Mouse (Mus musculus): ENCODE measurements at regions not wholly inside any gene's neighbourhood (a gene's known extent, or its start where the extent isn't known, plus 50 kb on each side); places are given as distances from the start of the nearest gene placed in this dataset.

DNA sequence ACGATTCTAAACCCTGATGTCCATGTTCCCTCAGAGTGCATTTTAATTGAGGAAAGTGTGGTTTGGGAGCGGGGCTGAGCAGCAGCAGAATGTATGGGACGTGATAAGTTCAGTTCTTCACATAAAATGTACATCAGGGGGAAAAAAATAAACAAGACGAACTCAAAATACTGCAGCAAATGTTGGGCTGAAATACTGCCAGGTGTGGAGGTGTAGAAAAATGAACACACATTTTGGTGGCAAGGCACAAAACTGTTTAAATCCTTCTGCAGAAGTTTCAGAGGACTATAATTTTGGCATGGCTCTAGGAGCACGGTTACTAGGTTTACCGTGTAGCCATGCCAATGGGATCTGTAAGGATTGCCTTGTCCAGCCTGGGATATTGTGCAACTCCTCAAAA, 81.3 kb upstream of the Rfx3 start:
- H3K4me2 ChIP-seq (ENCODE audit: low read depth) = no peak overlapping the region
- no peak overlapping the region for H3K4me3 ChIP-seq
- no peaks in the 10 kb centered on the region for H3K27me3 ChIP-seq (ENCODE audit: control insufficient read depth, insufficient read depth, insufficient read length)
- TF ChIP-seq USF1 (IDR thresholded peaks at IDR 0.05; ENCODE audit: low read depth) = no peak
- no peak for TF ChIP-seq E2F4 (IDR thresholded peaks at IDR 0.05; ENCODE audit: insufficient read depth)
- TF ChIP-seq SRF (IDR thresholded peaks at IDR 0.05; ENCODE audit: control insufficient read depth, insufficient read length, low read depth) = no peak
- TF ChIP-seq CEBPB (IDR thresholded peaks at IDR 0.05; ENCODE audit: insufficient read depth, poor library complexity, severe bottlenecking) = no peak
- no peak for TF ChIP-seq TCF12 (IDR thresholded peaks at IDR 0.05; ENCODE audit: insufficient read depth, poor library complexity, severe bottlenecking)
- TF ChIP-seq MYOG (IDR thresholded peaks at IDR 0.05; ENCODE audit: control insufficient read depth in 1 of 3, insufficient read depth in 1 of 3, insufficient read length in 2 of 3, low read depth in 2 of 3) = no peak
- no peak for TF ChIP-seq REST (IDR thresholded peaks at IDR 0.05; ENCODE audit: insufficient read depth, insufficient read length)
- TF ChIP-seq MYOD1 (IDR thresholded peaks at IDR 0.05; ENCODE audit: control insufficient read depth in 1 of 3, insufficient read length in 2 of 3, low read depth in 2 of 3) = no peak
- no peak for TF ChIP-seq POLR2AphosphoS2 (IDR thresholded peaks at IDR 0.05; ENCODE audit: insufficient read length, low read depth)
- TF ChIP-seq TCF3 (IDR thresholded peaks at IDR 0.05; ENCODE audit: insufficient read length, low read depth) = no peak
- TF ChIP-seq POLR2A (IDR thresholded peaks at IDR 0.05; ENCODE audit: insufficient read length, low read depth) = no peak
- no peak for TF ChIP-seq MAX (IDR thresholded peaks at IDR 0.05; ENCODE audit: low read depth)
- H3K36me3 ChIP-seq (ENCODE audit: control insufficient read depth, insufficient read depth) = no peaks in the 10 kb centered on the region
- H3K79me2 ChIP-seq (ENCODE audit: control insufficient read depth, insufficient read depth) = no peaks in the 10 kb centered on the region
- no peak overlapping the region for H3ac ChIP-seq (ENCODE audit: control insufficient read depth, insufficient read length)

GRCm38 (mm10) chr19:28087607-28088546, 76.9 kb upstream of the Rfx3 start:
- Histone ChIP-seq H3K79me2 (ENCODE audit: control insufficient read depth, insufficient read depth) (no peaks in the 10 kb centered on the region), H3ac (ENCODE audit: control insufficient read depth, insufficient read length) (no peak overlapping the region), H3K36me3 (ENCODE audit: control insufficient read depth, insufficient read depth) (no peaks in the 10 kb centered on the region), H3K4me2 (ENCODE audit: low read depth) (no peak overlapping the region), H3K27me3 (ENCODE audit: control insufficient read depth, insufficient read depth, insufficient read length) (no peaks in the 10 kb centered on the region), H3K4me3 (no peak overlapping the region)
- no peak for TF ChIP-seq POLR2A (IDR thresholded peaks at IDR 0.05; ENCODE audit: insufficient read length, low read depth)
- no peak for TF ChIP-seq TCF12 (IDR thresholded peaks at IDR 0.05; ENCODE audit: insufficient read depth, poor library complexity, severe bottlenecking)
- no peak for TF ChIP-seq E2F4 (IDR thresholded peaks at IDR 0.05; ENCODE audit: insufficient read depth)
- no peak for TF ChIP-seq USF1 (IDR thresholded peaks at IDR 0.05; ENCODE audit: low read depth)
- no peak for TF ChIP-seq TCF3 (IDR thresholded peaks at IDR 0.05; ENCODE audit: insufficient read length, low read depth)
- TF ChIP-seq REST (IDR thresholded peaks at IDR 0.05; ENCODE audit: insufficient read depth, insufficient read length) = no peak
- TF ChIP-seq CEBPB (IDR thresholded peaks at IDR 0.05; ENCODE audit: insufficient read depth, poor library complexity, severe bottlenecking) = no peak
- TF ChIP-seq SRF (IDR thresholded peaks at IDR 0.05; ENCODE audit: control insufficient read depth, insufficient read length, low read depth) = no peak
- TF ChIP-seq MYOG (IDR thresholded peaks at IDR 0.05; ENCODE audit: control insufficient read depth in 1 of 3, insufficient read depth in 1 of 3, insufficient read length in 2 of 3, low read depth in 2 of 3) = no peak
- TF ChIP-seq MAX (IDR thresholded peaks at IDR 0.05; ENCODE audit: low read depth) = no peak
- TF ChIP-seq MYOD1 (IDR thresholded peaks at IDR 0.05; ENCODE audit: control insufficient read depth in 1 of 3, insufficient read length in 2 of 3, low read depth in 2 of 3) = no peak
- TF ChIP-seq POLR2AphosphoS2 (IDR thresholded peaks at IDR 0.05; ENCODE audit: insufficient read length, low read depth) = no peak

GRCm38 (mm10) chr19:28070386-28070785, 59.4 kb upstream of the Rfx3 start:
- Histone ChIP-seq H3K36me3 (ENCODE audit: control insufficient read depth, insufficient read depth) (no peaks in the 10 kb centered on the region), H3K79me2 (ENCODE audit: control insufficient read depth, insufficient read depth) (no peaks in the 10 kb centered on the region), H3ac (ENCODE audit: control insufficient read depth, insufficient read length) (no peak overlapping the region), H3K4me3 (no peak overlapping the region), H3K4me2 (ENCODE audit: low read depth) (no peak overlapping the region), H3K27me3 (ENCODE audit: control insufficient read depth, insufficient read depth, insufficient read length) (no peaks in the 10 kb centered on the region)
- TF ChIP-seq REST (IDR thresholded peaks at IDR 0.05; ENCODE audit: insufficient read depth, insufficient read length) (no peak), MAX (IDR thresholded peaks at IDR 0.05; ENCODE audit: low read depth) (no peak), CEBPB (IDR thresholded peaks at IDR 0.05; ENCODE audit: insufficient read depth, poor library complexity, severe bottlenecking) (no peak), E2F4 (IDR thresholded peaks at IDR 0.05; ENCODE audit: insufficient read depth) (no peak), POLR2A (IDR thresholded peaks at IDR 0.05; ENCODE audit: insufficient read length, low read depth) (no peak), TCF12 (IDR thresholded peaks at IDR 0.05; ENCODE audit: insufficient read depth, poor library complexity, severe bottlenecking) (no peak), MYOG (IDR thresholded peaks at IDR 0.05; ENCODE audit: control insufficient read depth in 1 of 3, insufficient read depth in 1 of 3, insufficient read length in 2 of 3, low read depth in 2 of 3) (no peak), USF1 (IDR thresholded peaks at IDR 0.05; ENCODE audit: low read depth) (no peak), MYOD1 (IDR thresholded peaks at IDR 0.05; ENCODE audit: control insufficient read depth in 1 of 3, insufficient read length in 2 of 3, low read depth in 2 of 3) (no peak), SRF (IDR thresholded peaks at IDR 0.05; ENCODE audit: control insufficient read depth, insufficient read length, low read depth) (no peak), TCF3 (IDR thresholded peaks at IDR 0.05; ENCODE audit: insufficient read length, low read depth) (no peak), POLR2AphosphoS2 (IDR thresholded peaks at IDR 0.05; ENCODE audit: insufficient read length, low read depth) (no peak)
